Mouse (Mus musculus): ENCODE data around the gene Ephb4. TPM values are rescaled to one million over a fixed set of nuclear protein-coding genes. Genes with fewer than 3 reads are reported as not detected.

Ephb4 gene
- polyA plus RNA-seq, 1 experiment from 2014 or later: 32.1 TPM

DNA sequence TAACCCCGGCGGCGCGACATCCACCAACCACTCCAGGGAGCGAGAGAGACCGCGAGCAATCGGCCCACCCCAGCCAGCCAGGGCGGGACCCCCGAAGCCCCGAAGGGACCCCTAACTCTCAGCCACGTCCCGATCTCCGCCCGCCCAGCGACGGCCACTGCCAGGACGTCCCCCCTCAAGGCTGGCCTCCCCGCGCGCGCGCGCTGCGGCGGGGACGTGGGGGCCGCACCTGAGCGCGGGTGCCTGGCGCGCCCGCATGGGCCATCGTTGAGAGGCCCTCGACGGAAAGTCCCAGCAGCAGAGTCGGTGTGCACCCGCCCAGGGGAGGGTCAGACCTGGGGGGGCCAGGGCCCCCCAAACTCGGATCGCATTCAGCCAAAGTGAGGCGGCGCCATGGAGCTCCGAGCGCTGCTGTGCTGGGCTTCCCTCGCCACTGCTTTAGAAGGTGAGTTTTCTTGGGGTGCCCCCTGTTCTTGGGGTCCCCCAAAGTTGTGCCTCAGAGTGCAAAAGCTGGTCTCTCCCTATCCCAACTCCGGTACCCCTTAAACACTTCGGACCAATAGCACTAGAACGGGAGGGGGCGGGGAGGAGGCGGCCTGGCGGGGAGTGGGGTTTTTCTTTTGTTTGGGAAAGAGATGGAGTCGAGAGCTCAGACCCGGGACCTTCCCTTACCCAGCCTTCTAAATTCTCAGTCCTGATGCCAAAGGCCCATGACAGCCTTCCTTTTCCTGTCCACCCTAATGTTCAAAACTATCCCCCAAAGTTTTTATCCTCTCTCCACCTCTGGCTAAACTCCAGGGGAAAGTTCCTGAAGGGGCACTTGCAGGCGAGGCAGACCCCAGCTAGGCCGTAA lies 522 bp downstream of the Ephb4 start:
- peaks cover 43% of the 10 kb centered on the region for H3K4me1 ChIP-seq (ENCODE audit: control insufficient read depth, insufficient read depth, low read length)
- H3K9me3 ChIP-seq (replicated peaks; ENCODE audit: control insufficient read depth, low read length): no peaks in the 10 kb centered on the region
- H3K4me3 ChIP-seq (ENCODE audit: low read length): peak overlapping the region; percentile 90
- no peaks in the 10 kb centered on the region for H3K27me3 ChIP-seq (ENCODE audit: control insufficient read depth, insufficient read depth, low read length)
- H3K4me2 ChIP-seq (ENCODE audit: low read depth, low read length): peak overlapping the region; percentile 94
- H3K27ac ChIP-seq (ENCODE audit: low read length): peak overlapping the region; percentile 98
- ATAC-seq (replicated peaks; ENCODE audit: extremely low read depth, insufficient read depth, low FRiP score): peak; percentile 35
- H3K36me3 ChIP-seq (ENCODE audit: control insufficient read depth, insufficient read depth): peaks cover 14% of the 10 kb centered on the region
- WGBS: under 1% methylated on average over 51 of the region's 55 CpGs
- H3K9ac ChIP-seq (ENCODE audit: low read length): peak overlapping the region; percentile 98

DNA sequence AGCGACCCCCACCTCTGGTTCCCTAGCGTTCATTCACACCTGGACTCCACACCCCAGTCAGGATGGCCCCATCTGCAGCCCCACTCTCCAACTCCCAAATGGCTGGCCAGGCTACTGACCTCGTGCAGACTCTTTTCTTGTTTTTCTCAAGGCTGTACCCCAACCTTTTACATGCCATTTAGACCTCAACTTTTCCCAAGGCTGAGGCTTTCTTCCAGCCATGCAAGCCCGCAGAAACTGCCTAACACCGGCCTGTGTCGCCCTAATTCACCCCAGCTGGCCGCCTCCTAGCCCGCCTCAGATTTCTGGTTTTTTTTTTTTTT lies 1.1 kb downstream of the Ephb4 start:
- no peaks in the 10 kb centered on the region for H3K27me3 ChIP-seq (ENCODE audit: control insufficient read depth, insufficient read depth, low read length)
- H3K27ac ChIP-seq (ENCODE audit: low read length): peak overlapping the region; percentile 98
- peak overlapping the region; percentile 90 for H3K4me3 ChIP-seq (ENCODE audit: low read length)
- peaks cover 17% of the 10 kb centered on the region for H3K36me3 ChIP-seq (ENCODE audit: control insufficient read depth, insufficient read depth)
- peak overlapping the region; percentile 98 for H3K9ac ChIP-seq (ENCODE audit: low read length)
- H3K4me1 ChIP-seq (ENCODE audit: control insufficient read depth, insufficient read depth, low read length): peaks cover 39% of the 10 kb centered on the region
- no peaks in the 10 kb centered on the region for H3K9me3 ChIP-seq (replicated peaks; ENCODE audit: control insufficient read depth, low read length)
- 5% methylated on average over 8 of the region's 8 CpGs for WGBS
- ATAC-seq (replicated peaks; ENCODE audit: extremely low read depth, insufficient read depth, low FRiP score): no peak
- H3K4me2 ChIP-seq (ENCODE audit: low read depth, low read length): peak overlapping the region; percentile 94

DNA sequence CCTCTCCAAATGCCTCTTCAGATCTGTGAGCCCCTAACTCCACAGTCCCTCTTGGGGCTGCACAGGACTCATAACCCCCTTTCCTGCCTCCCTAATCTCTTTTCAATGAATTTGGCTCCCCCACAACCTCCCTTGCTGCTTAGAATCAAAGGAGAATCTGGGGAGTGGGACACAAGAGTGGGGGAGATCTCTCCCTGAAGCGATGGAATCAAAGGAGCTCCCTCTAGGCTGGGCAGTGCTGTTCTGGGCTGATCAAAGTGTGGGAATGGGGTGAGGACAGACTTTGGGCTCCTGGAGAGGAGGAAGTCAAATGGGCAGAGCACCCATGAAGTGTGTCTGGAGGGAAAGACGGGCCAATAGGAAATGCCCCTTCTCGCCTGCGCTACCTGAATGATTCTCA lies 1.5 kb downstream of the Ephb4 start:
- H3K27me3 ChIP-seq (ENCODE audit: control insufficient read depth, insufficient read depth, low read length): no peaks in the 10 kb centered on the region
- no peak for ATAC-seq (replicated peaks; ENCODE audit: extremely low read depth, insufficient read depth, low FRiP score)
- H3K4me3 ChIP-seq (ENCODE audit: low read length): peak overlapping the region; percentile 90
- H3K4me1 ChIP-seq (ENCODE audit: control insufficient read depth, insufficient read depth, low read length): peaks cover 37% of the 10 kb centered on the region
- peak overlapping the region; percentile 94 for H3K4me2 ChIP-seq (ENCODE audit: low read depth, low read length)
- no peaks in the 10 kb centered on the region for H3K9me3 ChIP-seq (replicated peaks; ENCODE audit: control insufficient read depth, low read length)
- H3K36me3 ChIP-seq (ENCODE audit: control insufficient read depth, insufficient read depth): peaks cover 20% of the 10 kb centered on the region
- 27% methylated on average over 4 of the region's 4 CpGs for whole genome bisulfite sequencing
- peak overlapping the region; percentile 98 for H3K27ac ChIP-seq (ENCODE audit: low read length)
- peak overlapping the region; percentile 98 for H3K9ac ChIP-seq (ENCODE audit: low read length)

DNA sequence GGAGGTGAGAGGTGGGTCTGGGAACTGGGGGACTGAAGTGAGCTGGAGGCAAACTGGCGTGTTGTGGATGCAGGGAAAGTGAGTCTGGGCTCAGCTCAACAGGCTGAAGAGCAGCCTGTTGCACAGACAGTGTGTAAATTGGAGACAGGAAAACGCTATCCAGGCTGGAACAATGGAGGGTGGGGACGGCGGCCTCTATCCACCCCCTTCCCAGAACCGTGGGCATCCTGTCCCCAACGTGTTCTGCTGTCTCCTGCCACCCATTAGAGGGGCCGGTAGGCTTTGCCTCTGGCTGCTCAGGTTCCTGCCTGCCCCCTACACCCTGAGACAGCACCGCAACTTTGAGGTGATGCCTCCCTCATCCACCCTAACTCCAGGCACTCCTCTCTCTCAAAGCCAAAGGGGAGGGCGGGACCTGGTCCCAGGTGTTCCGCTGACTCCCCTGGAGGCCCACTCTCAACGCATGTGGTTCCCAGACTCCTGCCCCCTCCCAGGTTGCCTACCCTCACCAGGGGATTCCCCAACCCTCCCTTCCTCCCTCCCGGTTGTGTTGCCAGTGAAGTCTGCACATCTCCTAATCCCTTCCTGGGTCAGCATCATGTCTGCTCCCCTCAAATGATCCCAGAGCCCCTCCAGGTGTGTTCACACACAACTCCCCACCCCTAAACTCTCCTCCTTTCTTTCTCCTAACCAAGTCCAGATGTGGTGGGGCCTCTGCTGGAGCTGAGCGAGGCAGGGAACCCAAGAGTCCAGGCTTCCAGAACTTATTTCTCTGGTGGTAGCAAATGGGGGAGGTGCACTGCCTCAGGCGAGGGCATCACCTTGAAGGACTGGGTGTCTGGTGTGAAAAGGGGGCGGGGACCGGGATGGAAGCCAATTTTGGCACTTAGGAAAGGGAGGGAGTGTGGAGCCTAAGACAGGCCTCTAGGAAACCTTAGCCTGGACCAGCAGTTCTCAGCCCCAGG lies 2.4 kb downstream of the Ephb4 start:
- peaks cover 30% of the 10 kb centered on the region for H3K4me1 ChIP-seq (ENCODE audit: control insufficient read depth, insufficient read depth, low read length)

DNA sequence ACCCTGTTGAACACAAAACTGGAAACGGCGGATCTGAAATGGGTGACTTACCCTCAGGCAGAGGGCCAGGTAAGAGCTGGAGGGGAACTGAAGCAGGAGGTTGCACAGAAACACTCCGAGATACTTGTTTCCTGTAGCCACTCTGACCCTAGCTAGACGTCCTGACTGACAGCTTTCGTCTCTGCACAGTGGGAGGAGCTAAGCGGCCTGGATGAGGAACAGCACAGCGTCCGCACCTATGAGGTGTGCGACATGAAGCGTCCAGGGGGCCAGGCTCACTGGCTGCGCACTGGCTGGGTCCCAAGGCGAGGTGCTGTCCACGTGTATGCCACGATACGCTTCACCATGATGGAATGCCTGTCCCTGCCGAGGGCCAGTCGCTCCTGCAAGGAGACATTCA lies 4.2 kb downstream of the Ephb4 start:
- Histone ChIP-seq H3K4me1 (ENCODE audit: control insufficient read depth, insufficient read depth, low read length) (peaks cover 27% of the 10 kb centered on the region), H3K9ac (ENCODE audit: low read length) (no peak overlapping the region), H3K9me3 (replicated peaks; ENCODE audit: control insufficient read depth, low read length) (no peaks in the 10 kb centered on the region), H3K27me3 (ENCODE audit: control insufficient read depth, insufficient read depth, low read length) (no peaks in the 10 kb centered on the region), H3K27ac (ENCODE audit: low read length) (no peak overlapping the region), H3K4me3 (ENCODE audit: low read length) (peak overlapping the region; percentile 16), H3K4me2 (ENCODE audit: low read depth, low read length) (peak overlapping the region; percentile 40), H3K36me3 (ENCODE audit: control insufficient read depth, insufficient read depth) (peaks cover 37% of the 10 kb centered on the region)
- WGBS: 73% methylated on average over 17 of the region's 17 CpGs
- no peak for ATAC-seq (replicated peaks; ENCODE audit: extremely low read depth, insufficient read depth, low FRiP score)

More for the DNA sequence above, 2.4 kb downstream of the Ephb4 start:
- Histone ChIP-seq H3K9me3 (replicated peaks; ENCODE audit: control insufficient read depth, low read length) (no peaks in the 10 kb centered on the region), H3K27ac (ENCODE audit: low read length) (peak overlapping the region; percentile 98), H3K36me3 (ENCODE audit: control insufficient read depth, insufficient read depth) (peaks cover 24% of the 10 kb centered on the region), H3K4me2 (ENCODE audit: low read depth, low read length) (peak overlapping the region; percentile 94), H3K4me3 (ENCODE audit: low read length) (peak overlapping the region; percentile 90), H3K9ac (ENCODE audit: low read length) (peak overlapping the region; percentile 98), H3K27me3 (ENCODE audit: control insufficient read depth, insufficient read depth, low read length) (no peaks in the 10 kb centered on the region)
- 17% methylated on average over 16 of the region's 16 CpGs for WGBS
- ATAC-seq (replicated peaks; ENCODE audit: extremely low read depth, insufficient read depth, low FRiP score): no peak

DNA sequence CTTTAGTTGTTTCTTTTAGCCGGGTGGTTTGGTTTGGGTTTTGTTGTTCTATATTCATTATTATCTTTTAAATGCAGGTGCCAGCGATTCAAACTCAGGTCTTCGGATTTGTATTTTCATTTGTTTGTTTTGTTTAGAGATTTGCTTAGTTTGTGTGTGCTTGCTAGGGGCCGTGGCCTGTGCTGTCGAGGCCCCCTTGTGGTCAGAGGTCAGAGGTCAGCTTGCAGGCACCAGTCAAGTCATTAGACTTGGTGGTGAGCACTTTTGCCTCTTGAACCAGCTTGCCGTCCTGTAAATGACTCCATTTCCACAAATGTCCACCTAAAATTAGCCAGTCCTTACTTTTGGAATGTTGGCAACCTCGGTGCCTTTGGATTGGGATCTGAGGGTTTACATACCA lies 8.5 kb downstream of the Ephb4 start:
- no peak overlapping the region for H3K4me2 ChIP-seq (ENCODE audit: low read depth, low read length)
- no peaks in the 10 kb centered on the region for H3K27me3 ChIP-seq (ENCODE audit: control insufficient read depth, insufficient read depth, low read length)
- H3K9ac ChIP-seq (ENCODE audit: low read length): no peak overlapping the region
- no peak overlapping the region for H3K27ac ChIP-seq (ENCODE audit: low read length)
- no peaks in the 10 kb centered on the region for H3K9me3 ChIP-seq (replicated peaks; ENCODE audit: control insufficient read depth, low read length)
- WGBS: 28% methylated on average over 7 of the region's 7 CpGs
- H3K4me3 ChIP-seq (ENCODE audit: low read length): no peak overlapping the region
- ATAC-seq (replicated peaks; ENCODE audit: extremely low read depth, insufficient read depth, low FRiP score): no peak
- peaks cover 74% of the 10 kb centered on the region for H3K36me3 ChIP-seq (ENCODE audit: control insufficient read depth, insufficient read depth)
- H3K4me1 ChIP-seq (ENCODE audit: control insufficient read depth, insufficient read depth, low read length): peaks cover 7% of the 10 kb centered on the region

DNA sequence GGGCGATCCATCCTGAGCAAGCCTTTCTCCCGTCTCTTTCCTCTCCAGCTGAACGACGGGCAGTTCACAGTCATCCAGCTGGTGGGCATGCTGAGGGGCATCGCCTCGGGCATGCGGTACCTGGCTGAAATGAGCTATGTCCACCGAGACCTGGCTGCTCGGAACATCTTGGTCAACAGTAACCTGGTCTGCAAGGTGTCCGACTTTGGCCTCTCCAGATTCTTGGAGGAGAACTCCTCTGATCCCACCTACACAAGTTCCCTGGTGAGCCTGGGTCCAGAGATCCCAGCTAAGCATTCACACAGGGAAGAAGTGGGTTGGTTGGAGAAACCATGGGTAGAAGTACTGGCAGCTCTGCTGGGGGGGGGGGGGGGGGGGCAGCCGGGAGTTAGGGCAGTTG lies 19.8 kb downstream of the Ephb4 start:
- 97% methylated on average over 10 of the region's 11 CpGs for WGBS
- ATAC-seq (replicated peaks; ENCODE audit: extremely low read depth, insufficient read depth, low FRiP score): no peak

DNA sequence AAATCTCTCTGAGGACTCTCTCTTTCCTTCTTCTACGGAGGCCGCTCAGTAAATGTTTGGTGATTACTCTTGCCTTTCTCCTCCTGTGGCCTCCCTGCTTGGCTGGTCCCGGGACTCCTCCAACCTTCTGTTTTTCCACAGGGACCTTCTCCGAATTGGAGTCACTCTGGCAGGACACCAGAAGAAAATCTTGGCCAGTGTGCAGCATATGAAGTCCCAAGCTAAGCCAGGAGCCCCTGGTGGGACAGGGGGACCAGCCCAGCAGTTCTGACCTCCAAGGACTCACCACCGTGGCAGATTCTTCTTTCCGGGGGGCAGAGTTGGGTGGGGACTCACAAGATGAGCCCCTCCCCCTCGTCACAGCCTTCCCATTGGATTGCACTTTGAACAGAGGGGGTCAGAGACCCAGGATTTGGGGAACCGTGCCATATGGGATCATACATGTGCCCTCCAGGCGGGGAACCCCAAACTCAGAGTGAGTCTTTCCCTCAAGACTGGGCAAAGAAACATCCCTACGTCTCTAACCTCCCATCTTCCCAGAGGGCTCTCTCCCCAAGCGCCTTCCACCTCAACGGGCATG lies 23.6 kb downstream of the Ephb4 start:
- Histone ChIP-seq H3K4me3 (ENCODE audit: low read length) (no peak overlapping the region), H3K4me1 (ENCODE audit: control insufficient read depth, insufficient read depth, low read length) (peaks cover 11% of the 10 kb centered on the region), H3K9ac (ENCODE audit: low read length) (no peak overlapping the region), H3K4me2 (ENCODE audit: low read depth, low read length) (no peak overlapping the region), H3K27ac (ENCODE audit: low read length) (no peak overlapping the region), H3K27me3 (ENCODE audit: control insufficient read depth, insufficient read depth, low read length) (no peaks in the 10 kb centered on the region), H3K9me3 (replicated peaks; ENCODE audit: control insufficient read depth, low read length) (no peaks in the 10 kb centered on the region), H3K36me3 (ENCODE audit: control insufficient read depth, insufficient read depth) (peaks cover 45% of the 10 kb centered on the region)
- 74% methylated on average over 12 of the region's 12 CpGs for WGBS
- no peak for ATAC-seq (replicated peaks; ENCODE audit: extremely low read depth, insufficient read depth, low FRiP score)

More for the DNA sequence above, 19.8 kb downstream of the Ephb4 start:
- Histone ChIP-seq H3K9ac (ENCODE audit: low read length) (no peak overlapping the region), H3K9me3 (replicated peaks; ENCODE audit: control insufficient read depth, low read length) (no peaks in the 10 kb centered on the region), H3K36me3 (ENCODE audit: control insufficient read depth, insufficient read depth) (peaks cover 76% of the 10 kb centered on the region), H3K4me3 (ENCODE audit: low read length) (no peak overlapping the region), H3K4me2 (ENCODE audit: low read depth, low read length) (no peak overlapping the region), H3K27ac (ENCODE audit: low read length) (no peak overlapping the region), H3K4me1 (ENCODE audit: control insufficient read depth, insufficient read depth, low read length) (no peaks in the 10 kb centered on the region), H3K27me3 (ENCODE audit: control insufficient read depth, insufficient read depth, low read length) (no peaks in the 10 kb centered on the region)
